Mouse (Mus musculus) hindbrain, embryonic 14.5 days (tissue): ENCODE measurements at regions not wholly inside any gene's neighbourhood (a gene's known extent, or its start where the extent isn't known, plus 50 kb on each side); places are given as distances from the start of the nearest gene placed in this dataset.

Experiments
- ATAC-seq: fragments of 200-750 bp; cut with Nextera tagmentation; 2 replicates; pipeline ENCODE4 v1.8.0; 2017; ENCODE audit warnings: moderate number of reproducible peaks, mild to moderate bottlenecking, moderate TSS enrichment, moderate library complexity; ENCODE audit not compliant: low FRiP score
- DNase-seq: peaks from one replicate; pipeline ENCODE4 v3.0.0-alpha.2; 2015; ENCODE audit warnings: low spot score
- H3K27ac ChIP-seq: fragments of 300-500 bp; sonication (generic); 2 replicates; pipeline ENCODE4 v1.5.1; 2014; ENCODE audit warnings: mild to moderate bottlenecking, moderate library complexity
- H3K27me3 ChIP-seq: fragments of 300-500 bp; sonication (generic); 2 replicates; pipeline ENCODE4 v1.6.1; 2014; ENCODE audit warnings: mild to moderate bottlenecking, low read length, mixed read lengths; ENCODE audit not compliant: control insufficient read depth, insufficient read depth
- H3K36me3 ChIP-seq: fragments of 300-500 bp; sonication (generic); replicated peaks from 2 replicates; pipeline ENCODE4 v1.6.1; 2014; ENCODE audit not compliant: control insufficient read depth, insufficient read depth
- H3K4me1 ChIP-seq: fragments of 300-500 bp; sonication (generic); replicated peaks from 2 replicates; pipeline ENCODE4 v1.6.1; 2014; ENCODE audit warnings: antibody characterized with exemption, low read length, mixed read lengths; ENCODE audit not compliant: control insufficient read depth, insufficient read depth
- H3K4me2 ChIP-seq: fragments of 300-500 bp; sonication (generic); replicated peaks from 2 replicates; pipeline ENCODE4 v1.6.1; 2014; ENCODE audit warnings: mild to moderate bottlenecking, moderate library complexity
- H3K4me3 ChIP-seq: fragments of 300-500 bp; sonication (generic); replicated peaks from 2 replicates; pipeline ENCODE4 v1.5.1; 2014; ENCODE audit warnings: mild to moderate bottlenecking, low read length
- H3K9ac ChIP-seq: fragments of 300-500 bp; sonication (generic); 2 replicates; pipeline ENCODE4 v1.6.1; 2014
- H3K9me3 ChIP-seq: fragments of 300-500 bp; sonication (generic); 2 replicates; pipeline ENCODE4 v1.6.1; 2016; ENCODE audit warnings: low read length; ENCODE audit not compliant: control insufficient read depth
- WGBS: fragments of 180-500 bp; shearing (Covaris S2); extraction: QIAGEN DNeasy Blood & Tissue Kit; methylation state at CpG from one replicate; pipeline ENCODE4 v1.1.7; 2014; 5-methylcytosine and 5-hydroxymethylcytosine counted together

GRCm38 (mm10) chr13:83444277-83444676 is 59.6 kb upstream of the Mef2c start:
- H3K9me3 ChIP-seq, result no peaks in the 10 kb centered on the region
- H3K4me3 ChIP-seq, result no peak overlapping the region
- no peak overlapping the region for H3K4me2 ChIP-seq
- no peaks in the 10 kb centered on the region for H3K36me3 ChIP-seq
- H3K4me1 ChIP-seq, result no peaks in the 10 kb centered on the region
- no peak for DNase-seq
- H3K9ac ChIP-seq, result no peak overlapping the region
- no peak overlapping the region for H3K27ac ChIP-seq
- no peaks in the 10 kb centered on the region for H3K27me3 ChIP-seq
- WGBS, result 93% methylated on average over 1 of the region's 1 CpGs
- no peak for ATAC-seq

GRCm38 (mm10) chr13:83450820-83451219 is 53.0 kb upstream of the Mef2c start:
- Histone ChIP-seq H3K27me3 (no peaks in the 10 kb centered on the region), H3K9me3 (no peaks in the 10 kb centered on the region), H3K9ac (no peak overlapping the region), H3K4me1 (no peaks in the 10 kb centered on the region), H3K27ac (no peak overlapping the region), H3K4me2 (no peak overlapping the region), H3K4me3 (no peak overlapping the region), H3K36me3 (no peaks in the 10 kb centered on the region)
- DNase-seq (no peak), ATAC-seq (no peak)

GRCm38 (mm10) chr13:83452987-83453386 is 50.8 kb upstream of the Mef2c start:
- Histone ChIP-seq H3K36me3 (no peaks in the 10 kb centered on the region), H3K4me1 (no peaks in the 10 kb centered on the region), H3K9ac (no peak overlapping the region), H3K27me3 (no peaks in the 10 kb centered on the region), H3K9me3 (no peaks in the 10 kb centered on the region), H3K4me3 (no peak overlapping the region), H3K4me2 (no peak overlapping the region), H3K27ac (no peak overlapping the region)
- DNase-seq, result no peak
- ATAC-seq, result no peak
- 95% methylated on average over 4 of the region's 4 CpGs for WGBS
